Mouse (Mus musculus) lung, embryonic 14.5 days (tissue): ENCODE measurements at regions not wholly inside any gene's neighbourhood (a gene's known extent, or its start where the extent isn't known, plus 50 kb on each side); places are given as distances from the start of the nearest gene placed in this dataset.

Experiments
- ATAC-seq: fragments of 200-750 bp; cut with Nextera tagmentation; 2 replicates; pipeline ENCODE4 v1.8.0; 2017; ENCODE audit warnings: mild to moderate bottlenecking, moderate TSS enrichment, moderate library complexity; ENCODE audit not compliant: insufficient read depth
- DNase-seq: peaks from one replicate; pipeline ENCODE4 v3.0.0-alpha.2; 2015
- H3K27ac ChIP-seq: fragments of 300-500 bp; sonication (generic); 2 replicates; pipeline ENCODE4 v1.5.1; 2014; ENCODE audit warnings: low read depth, mild to moderate bottlenecking, moderate library complexity
- H3K27me3 ChIP-seq: fragments of 300-500 bp; sonication (generic); 2 replicates; pipeline ENCODE4 v1.6.1; 2014; ENCODE audit warnings: low read length, control low read depth; ENCODE audit not compliant: insufficient read depth
- H3K36me3 ChIP-seq: fragments of 300-500 bp; sonication (generic); 2 replicates; pipeline ENCODE4 v1.6.1; 2014; ENCODE audit warnings: control low read depth; ENCODE audit not compliant: insufficient read depth
- H3K4me1 ChIP-seq: fragments of 300-500 bp; sonication (generic); 2 replicates; pipeline ENCODE4 v1.6.1; 2014; ENCODE audit warnings: antibody characterized with exemption, control low read depth; ENCODE audit not compliant: insufficient read depth
- H3K4me2 ChIP-seq: fragments of 300-500 bp; sonication (generic); 2 replicates; pipeline ENCODE4 v1.6.1; 2014; ENCODE audit warnings: mild to moderate bottlenecking
- H3K4me3 ChIP-seq: fragments of 300-500 bp; sonication (generic); 2 replicates; pipeline ENCODE4 v1.5.1; 2014; ENCODE audit warnings: low read depth, low read length
- H3K9ac ChIP-seq: fragments of 300-500 bp; sonication (generic); 2 replicates; pipeline ENCODE4 v1.6.1; 2014
- H3K9me3 ChIP-seq: fragments of 300-500 bp; sonication (generic); 2 replicates; pipeline ENCODE4 v1.6.1; 2016; ENCODE audit warnings: low read depth, low read length, control low read depth
- CTCF ChIP-seq: IDR thresholded peaks from 2 replicates; pipeline ENCODE4 v1.5.1; 2016; ENCODE audit warnings: antibody characterized with exemption, low read depth
- WGBS: fragments of 180-500 bp; shearing (Covaris S2); extraction: QIAGEN DNeasy Blood & Tissue Kit; methylation state at CpG from one replicate; pipeline ENCODE4 v1.1.7; 2014; 5-methylcytosine and 5-hydroxymethylcytosine counted together

DNA sequence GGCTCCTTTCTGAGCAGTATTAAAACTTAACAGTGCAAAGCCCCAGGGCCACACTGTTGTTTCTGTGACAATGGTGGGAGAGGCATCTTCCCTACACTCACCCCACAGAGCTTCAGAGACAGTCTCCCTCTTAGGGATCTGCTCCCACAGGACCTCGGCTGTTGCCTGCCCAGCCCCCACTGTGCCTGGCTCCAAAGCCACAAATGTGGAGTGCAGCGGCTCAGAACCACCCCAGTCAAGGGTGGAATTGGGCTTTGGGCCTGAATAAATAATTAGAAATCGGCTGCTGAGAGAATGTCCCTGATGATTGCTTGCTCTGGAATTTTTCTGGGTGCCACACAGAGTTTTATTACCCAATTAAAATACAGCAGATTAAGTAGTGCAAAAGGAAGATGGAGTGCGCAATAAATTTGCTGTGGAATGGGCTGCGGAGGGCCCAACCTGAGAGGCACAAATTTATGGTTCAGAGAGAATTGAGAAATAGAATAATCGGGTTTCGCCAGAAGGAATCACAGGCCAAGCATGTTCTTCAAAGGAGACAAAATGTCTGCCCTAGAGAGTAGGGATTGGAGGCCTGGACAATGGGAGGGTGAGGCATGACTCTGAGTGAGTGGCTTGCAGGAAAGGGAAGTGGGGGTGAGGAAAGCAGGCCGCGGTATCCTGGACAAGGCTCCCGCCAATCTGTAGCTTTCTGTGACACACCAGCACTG, 56.4 kb downstream of the Cd24a start:
- Histone ChIP-seq H3K4me2 (no peak overlapping the region), H3K9me3 (no peaks in the 10 kb centered on the region), H3K4me1 (0 out of 2 replicates have a peak, but pooled peaks cover 3% of the 10 kb centered on the region), H3K4me3 (no peak overlapping the region), H3K27me3 (no peaks in the 10 kb centered on the region), H3K9ac (no peak overlapping the region), H3K27ac (no peak overlapping the region), H3K36me3 (no peaks in the 10 kb centered on the region)
- 80% methylated on average over 10 of the region's 10 CpGs for WGBS
- DNase-seq = no peak
- ATAC-seq = no peak
- TF ChIP-seq CTCF = no peak

DNA sequence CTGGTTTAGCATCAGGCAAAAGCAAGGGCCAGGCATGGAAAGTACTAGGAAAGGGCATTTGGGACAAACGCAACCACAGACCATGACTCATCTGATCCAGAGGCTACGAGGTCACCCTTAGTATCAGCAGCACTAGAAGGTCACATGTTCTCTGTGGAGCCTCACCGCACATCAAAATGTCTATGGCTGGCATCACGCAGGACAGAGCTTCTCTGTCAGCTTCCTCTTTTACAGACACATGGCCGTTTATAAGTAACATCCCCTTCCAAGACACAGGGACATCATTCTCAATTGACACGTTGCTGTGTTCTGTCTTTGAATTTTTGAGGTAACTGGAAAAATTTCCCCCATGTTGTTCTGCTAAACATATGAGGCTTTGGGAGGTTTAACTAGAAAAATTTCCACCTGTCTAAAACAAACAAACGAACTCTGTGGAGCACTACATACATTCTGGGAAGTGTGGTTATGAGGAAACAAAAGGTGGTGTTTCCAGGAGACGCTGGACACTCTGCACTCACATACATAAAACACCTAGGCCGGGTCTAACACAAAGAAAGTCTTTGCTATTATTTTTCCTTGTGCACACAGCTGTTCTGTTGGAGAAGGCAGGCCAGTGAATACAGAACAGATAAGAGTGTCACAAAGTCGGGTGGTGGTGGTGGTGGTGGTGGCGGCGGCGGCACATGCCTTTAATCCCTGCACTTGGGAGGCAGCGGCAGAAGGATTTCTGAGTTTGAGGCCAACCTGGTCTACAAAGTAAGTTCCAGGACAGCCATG, 63.3 kb downstream of the Cd24a start:
- DNase-seq (peak; percentile 4), ATAC-seq (no peak)
- no peaks in the 10 kb centered on the region for H3K36me3 ChIP-seq
- no peak overlapping the region for H3K9ac ChIP-seq
- TF ChIP-seq CTCF = no peak
- H3K9me3 ChIP-seq = no peaks in the 10 kb centered on the region
- no peak overlapping the region for H3K27ac ChIP-seq
- H3K27me3 ChIP-seq = no peaks in the 10 kb centered on the region
- no peak overlapping the region for H3K4me2 ChIP-seq
- H3K4me3 ChIP-seq = no peak overlapping the region
- no peaks in the 10 kb centered on the region for H3K4me1 ChIP-seq
- 56% methylated on average over 14 of the region's 14 CpGs for WGBS

DNA sequence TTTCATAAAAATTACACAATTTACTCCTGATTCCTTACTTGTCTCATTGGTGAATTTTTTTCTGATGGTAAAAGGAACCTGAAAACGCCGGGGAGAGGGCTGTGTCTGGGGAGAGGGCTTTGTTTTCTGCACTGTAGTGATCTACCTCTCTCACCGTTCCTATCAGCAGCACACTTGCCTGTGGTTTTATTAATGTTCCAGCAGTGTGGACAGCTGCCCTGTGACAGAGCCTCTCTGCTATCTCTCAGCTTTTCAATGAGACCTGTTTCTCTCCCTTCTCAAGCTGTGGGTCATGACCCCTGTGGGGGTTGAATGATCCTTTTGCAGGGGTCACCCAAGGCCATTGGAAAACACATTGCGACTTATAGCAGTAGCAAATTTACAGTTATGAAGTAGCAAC, 68.2 kb downstream of the Cd24a start:
- Histone ChIP-seq H3K36me3 (no peaks in the 10 kb centered on the region), H3K9me3 (no peaks in the 10 kb centered on the region), H3K27ac (no peak overlapping the region), H3K4me3 (no peak overlapping the region), H3K9ac (no peak overlapping the region), H3K4me2 (no peak overlapping the region), H3K27me3 (no peaks in the 10 kb centered on the region), H3K4me1 (no peaks in the 10 kb centered on the region)
- 53% methylated on average over 4 of the region's 4 CpGs for whole genome bisulfite sequencing
- DNase-seq (no peak), ATAC-seq (no peak)
- no peak for TF ChIP-seq CTCF

DNA sequence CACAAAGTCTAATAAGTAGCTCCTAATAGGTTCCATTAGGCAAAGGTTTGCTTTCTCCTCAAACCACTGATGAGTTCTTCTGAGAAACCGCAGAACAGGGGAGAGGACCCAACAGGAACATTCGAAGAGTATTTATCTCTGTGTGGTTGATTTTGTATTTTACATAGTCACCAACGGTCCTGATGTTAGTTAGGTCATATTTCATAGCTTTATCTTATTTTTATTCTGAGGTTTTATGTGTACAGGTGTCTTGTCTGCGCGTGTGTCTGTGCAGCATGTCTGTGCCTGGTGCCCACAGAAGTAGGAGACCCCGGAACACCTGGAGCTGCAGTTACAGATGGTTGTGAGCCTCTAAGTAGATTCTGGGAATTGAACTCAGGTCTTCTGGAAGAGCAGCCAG, 68.9 kb downstream of the Cd24a start:
- Histone ChIP-seq H3K27me3 (no peaks in the 10 kb centered on the region), H3K4me3 (no peak overlapping the region), H3K4me1 (no peaks in the 10 kb centered on the region), H3K36me3 (no peaks in the 10 kb centered on the region), H3K9ac (no peak overlapping the region), H3K4me2 (no peak overlapping the region), H3K27ac (no peak overlapping the region), H3K9me3 (no peaks in the 10 kb centered on the region)
- DNase-seq (no peak), ATAC-seq (no peak)
- WGBS = 84% methylated on average over 6 of the region's 6 CpGs
- no peak for TF ChIP-seq CTCF

DNA sequence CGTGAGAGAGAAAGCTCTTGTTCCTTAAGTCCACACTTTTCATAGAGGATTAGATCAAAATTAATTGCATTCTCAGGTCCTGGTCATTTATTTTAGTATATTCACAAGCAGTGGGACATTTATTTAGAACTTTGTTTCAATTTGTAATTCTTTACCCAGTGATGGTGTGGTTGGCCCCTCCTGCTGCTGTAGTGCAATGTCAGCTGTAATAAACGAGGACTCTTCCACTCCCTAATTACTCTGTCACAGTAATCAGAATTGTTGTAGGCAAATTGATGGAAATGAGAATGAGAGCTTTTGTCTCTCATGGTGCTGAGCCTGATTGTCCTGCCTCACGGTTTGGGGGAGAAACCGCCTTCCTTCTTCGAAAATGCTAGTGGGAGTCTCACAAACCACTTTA, 70.1 kb downstream of the Cd24a start:
- WGBS = 66% methylated on average over 5 of the region's 5 CpGs
- Histone ChIP-seq H3K4me3 (no peak overlapping the region), H3K4me2 (no peak overlapping the region), H3K9ac (no peak overlapping the region), H3K36me3 (no peaks in the 10 kb centered on the region), H3K4me1 (no peaks in the 10 kb centered on the region), H3K27ac (no peak overlapping the region), H3K9me3 (no peaks in the 10 kb centered on the region), H3K27me3 (no peaks in the 10 kb centered on the region)
- ATAC-seq (no peak), DNase-seq (no peak)
- TF ChIP-seq CTCF = no peak

DNA sequence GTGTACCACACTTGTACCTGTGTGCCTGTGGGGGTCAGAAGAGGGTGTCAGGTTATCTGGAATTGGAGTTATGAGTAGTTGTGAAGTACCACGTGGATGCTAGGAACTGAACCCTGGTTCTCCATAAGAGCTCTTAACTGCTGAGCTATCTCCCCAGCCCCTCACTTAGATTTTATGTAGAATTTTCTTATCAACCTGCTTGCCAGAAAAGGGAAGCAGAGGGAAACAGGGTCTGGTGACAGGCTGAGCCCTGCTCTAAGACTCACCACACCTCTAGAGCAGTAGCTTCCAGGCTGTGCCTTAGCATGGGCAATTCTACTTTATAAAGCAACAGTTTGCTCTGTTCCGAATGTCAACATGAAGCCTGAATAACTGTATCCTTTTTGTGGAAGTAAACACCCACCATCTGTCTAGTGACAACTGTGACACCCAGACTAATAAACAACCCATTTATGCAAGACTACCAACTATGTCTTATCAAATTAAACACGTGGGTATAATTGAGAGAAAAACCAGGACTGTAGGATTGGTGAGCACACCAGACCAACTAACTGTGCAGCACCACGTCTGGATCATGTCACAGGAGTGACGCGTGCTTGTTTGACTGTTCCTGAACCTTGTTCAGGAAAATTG, 70.8 kb downstream of the Cd24a start:
- no peak overlapping the region for H3K9ac ChIP-seq
- no peaks in the 10 kb centered on the region for H3K27me3 ChIP-seq
- no peaks in the 10 kb centered on the region for H3K4me1 ChIP-seq
- no peak overlapping the region for H3K4me3 ChIP-seq
- no peaks in the 10 kb centered on the region for H3K9me3 ChIP-seq
- 55% methylated on average over 6 of the region's 6 CpGs for WGBS
- no peak for TF ChIP-seq CTCF
- H3K36me3 ChIP-seq = no peaks in the 10 kb centered on the region
- DNase-seq (no peak), ATAC-seq (no peak)
- H3K27ac ChIP-seq = no peak overlapping the region
- H3K4me2 ChIP-seq = no peak overlapping the region

DNA sequence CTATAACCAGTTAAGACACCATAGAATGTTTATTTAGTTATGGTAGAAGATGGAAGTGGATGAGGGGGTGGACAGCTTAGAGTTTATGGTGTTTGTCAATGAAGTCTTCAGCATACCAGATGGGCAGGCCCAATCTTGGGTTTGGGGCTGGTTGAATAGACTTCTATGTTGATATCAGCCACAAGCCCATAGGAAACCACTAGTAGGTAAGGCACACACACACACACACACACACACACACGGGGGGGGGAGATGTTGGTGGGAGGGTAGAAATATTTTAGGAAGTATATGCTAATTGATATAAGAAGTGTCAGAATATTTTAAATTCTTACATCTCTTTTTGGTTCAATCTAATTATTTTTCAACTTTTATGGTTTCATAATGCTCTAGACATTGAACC, 72.4 kb downstream of the Cd24a start:
- DNase-seq (no peak), ATAC-seq (no peak)
- H3K36me3 ChIP-seq = no peaks in the 10 kb centered on the region
- H3K27ac ChIP-seq = no peak overlapping the region
- H3K9ac ChIP-seq = no peak overlapping the region
- no peak overlapping the region for H3K4me3 ChIP-seq
- WGBS = 68% methylated on average over 1 of the region's 1 CpGs
- H3K4me2 ChIP-seq = no peak overlapping the region
- no peak for TF ChIP-seq CTCF
- H3K27me3 ChIP-seq = no peaks in the 10 kb centered on the region
- no peaks in the 10 kb centered on the region for H3K9me3 ChIP-seq
- peaks cover 3% of the 10 kb centered on the region; the same call in 1 of the 2 replicates for H3K4me1 ChIP-seq
